Mouse (Mus musculus): ENCODE results near the gene Ppm1e. TPM values are rescaled to one million over a fixed set of nuclear protein-coding genes. Genes with fewer than 3 reads are reported as not detected.

The Ppm1e gene
- polyA plus RNA-seq, 1 experiment from 2014 or later, result 5.2 TPM

- Histone ChIP-seq H3K27me3 (ENCODE audit: poor library complexity, severe bottlenecking) (no peaks in the 10 kb centered on the region), H3K4me1 (peaks cover 6% of the 10 kb centered on the region), H3K36me3 (replicated peaks) (no peaks in the 10 kb centered on the region), H3K9me3 (no peaks in the 10 kb centered on the region), H3K27ac (no peak overlapping the region), H3K4me3 (no peak overlapping the region)
- WGBS, result 92% methylated on average over 2 of the region's 2 CpGs
- no peak for DNase-seq (ENCODE audit: extremely low spot score, low spot score)
Observed at GRCm38 (mm10) chr11:87295636-87296035, 63.2 kb downstream of the Ppm1e start.

GRCm38 (mm10) chr11:87289313-87289712, 69.5 kb downstream of the Ppm1e start:
- Histone ChIP-seq H3K36me3 (replicated peaks) (no peaks in the 10 kb centered on the region), H3K4me3 (no peak overlapping the region), H3K4me1 (no peaks in the 10 kb centered on the region), H3K27me3 (ENCODE audit: poor library complexity, severe bottlenecking) (no peaks in the 10 kb centered on the region), H3K27ac (no peak overlapping the region), H3K9me3 (no peaks in the 10 kb centered on the region)
- 90% methylated on average over 8 of the region's 8 CpGs for WGBS
- DNase-seq (ENCODE audit: extremely low spot score, low spot score), result no peak

- H3K27me3 ChIP-seq (ENCODE audit: poor library complexity, severe bottlenecking), result no peaks in the 10 kb centered on the region
- H3K27ac ChIP-seq, result no peak overlapping the region
- no peak for DNase-seq (ENCODE audit: extremely low spot score, low spot score)
- H3K4me1 ChIP-seq, result peaks cover 6% of the 10 kb centered on the region
- no peaks in the 10 kb centered on the region for H3K9me3 ChIP-seq
- 94% methylated on average over 2 of the region's 2 CpGs for WGBS
- no peak overlapping the region for H3K4me3 ChIP-seq
- H3K36me3 ChIP-seq (replicated peaks), result no peaks in the 10 kb centered on the region
Observed at GRCm38 (mm10) chr11:87286194-87286593, 72.6 kb downstream of the Ppm1e start.

DNA sequence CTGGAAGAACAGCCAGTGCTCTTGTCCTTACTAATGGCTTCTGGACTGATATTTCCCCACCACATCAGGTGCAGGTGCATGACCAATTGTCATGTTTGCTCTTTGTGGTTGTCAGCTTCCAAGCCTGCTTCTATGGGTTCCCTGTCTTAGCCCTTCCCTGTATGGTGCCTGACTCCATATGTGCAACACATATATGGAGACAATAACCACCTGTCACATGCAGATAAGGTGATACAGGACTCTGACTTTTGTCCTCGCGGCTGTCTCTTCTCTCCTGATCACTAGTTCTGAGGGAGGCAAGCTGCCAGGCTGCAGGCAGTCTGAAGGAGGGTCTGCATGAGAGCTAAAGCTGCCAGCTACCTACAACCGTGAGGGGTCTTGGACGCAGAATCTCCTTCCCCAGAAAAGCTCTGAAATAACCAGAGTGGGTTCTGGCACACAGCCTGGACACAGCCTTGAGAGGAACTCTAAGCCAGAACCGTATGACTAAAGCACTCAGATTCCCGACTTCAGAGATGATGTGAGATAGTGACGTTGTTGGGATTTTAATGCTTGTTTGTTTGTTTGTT, 76.8 kb downstream of the Ppm1e start:
- H3K4me3 ChIP-seq, result no peak overlapping the region
- 81% methylated on average over 7 of the region's 7 CpGs for WGBS
- H3K27me3 ChIP-seq (ENCODE audit: poor library complexity, severe bottlenecking), result no peaks in the 10 kb centered on the region
- no peak overlapping the region for H3K27ac ChIP-seq
- no peaks in the 10 kb centered on the region for H3K36me3 ChIP-seq (replicated peaks)
- peaks cover 20% of the 10 kb centered on the region for H3K4me1 ChIP-seq
- no peaks in the 10 kb centered on the region for H3K9me3 ChIP-seq
- DNase-seq (ENCODE audit: extremely low spot score, low spot score), result no peak

DNA sequence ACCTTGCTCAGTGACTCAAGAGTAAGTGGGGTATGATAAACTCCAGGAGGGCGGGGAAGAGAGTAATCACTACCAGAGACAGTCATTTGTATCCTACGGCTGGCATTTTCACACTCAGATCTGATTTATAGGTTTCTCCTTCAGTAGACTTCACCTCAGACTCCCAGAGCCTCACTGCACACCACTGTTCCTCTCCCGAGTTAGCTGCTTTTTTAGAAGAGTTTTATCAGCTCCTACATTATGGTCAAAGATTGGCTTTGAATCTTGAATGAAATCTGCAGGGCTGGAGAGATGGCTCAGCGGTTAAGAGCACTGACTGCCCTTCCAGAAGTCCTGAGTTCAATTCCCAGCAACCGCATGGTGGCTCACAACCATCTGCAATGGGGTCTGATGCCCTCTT, 79.4 kb downstream of the Ppm1e start:
- Histone ChIP-seq H3K9me3 (no peaks in the 10 kb centered on the region), H3K36me3 (replicated peaks) (peaks cover 2% of the 10 kb centered on the region; the same call in 1 of the 2 replicates), H3K4me1 (peaks cover 37% of the 10 kb centered on the region), H3K27me3 (ENCODE audit: poor library complexity, severe bottlenecking) (no peaks in the 10 kb centered on the region), H3K4me3 (no peak overlapping the region), H3K27ac (no peak overlapping the region)
- WGBS, result 85% methylated on average over 5 of the region's 5 CpGs
- DNase-seq (ENCODE audit: extremely low spot score, low spot score), result no peak

DNA sequence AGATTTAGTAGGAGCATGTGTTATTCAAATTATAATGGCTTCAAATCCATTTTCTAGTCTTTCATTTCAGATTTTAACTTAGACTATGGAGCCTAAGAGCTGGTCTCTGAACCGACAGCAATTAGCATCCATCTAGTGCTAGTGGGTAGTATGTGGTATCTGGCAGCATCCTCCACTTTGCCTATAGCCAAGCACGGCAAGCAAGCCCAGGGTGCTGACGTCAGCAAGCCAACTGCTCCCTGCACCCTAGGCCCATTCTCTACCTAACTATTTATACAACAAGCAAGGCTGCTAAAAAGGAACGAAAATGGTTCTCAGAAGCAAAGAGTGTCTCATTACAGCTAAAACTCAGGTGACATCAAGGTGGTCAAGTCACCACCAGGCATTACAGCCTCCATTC, 80.0 kb downstream of the Ppm1e start:
- Histone ChIP-seq H3K4me3 (no peak overlapping the region), H3K27ac (no peak overlapping the region), H3K4me1 (peaks cover 37% of the 10 kb centered on the region), H3K36me3 (replicated peaks) (peaks cover 2% of the 10 kb centered on the region; the same call in 1 of the 2 replicates), H3K9me3 (no peaks in the 10 kb centered on the region), H3K27me3 (ENCODE audit: poor library complexity, severe bottlenecking) (no peaks in the 10 kb centered on the region)
- WGBS, result 94% methylated on average over 4 of the region's 4 CpGs
- no peak for DNase-seq (ENCODE audit: extremely low spot score, low spot score)

GRCm38 (mm10) chr11:87276240-87276985, 82.4 kb downstream of the Ppm1e start:
- H3K36me3 ChIP-seq (replicated peaks), result peaks cover 2% of the 10 kb centered on the region; the same call in 1 of the 2 replicates
- no peaks in the 10 kb centered on the region for H3K27me3 ChIP-seq (ENCODE audit: poor library complexity, severe bottlenecking)
- peak overlapping the region; percentile 21; the same call in 1 of the 2 replicates for H3K27ac ChIP-seq
- WGBS, result 5% methylated on average over 5 of the region's 5 CpGs
- H3K4me3 ChIP-seq, result no peak overlapping the region
- H3K9me3 ChIP-seq, result no peaks in the 10 kb centered on the region
- DNase-seq (ENCODE audit: extremely low spot score, low spot score), result peak; percentile 27
- H3K4me1 ChIP-seq, result peaks cover 31% of the 10 kb centered on the region

GRCm38 (mm10) chr11:87275420-87276048, 83.3 kb downstream of the Ppm1e start:
- H3K4me3 ChIP-seq, result no peak overlapping the region
- peaks cover 40% of the 10 kb centered on the region for H3K4me1 ChIP-seq
- 76% methylated on average over 7 of the region's 7 CpGs for WGBS
- H3K27me3 ChIP-seq (ENCODE audit: poor library complexity, severe bottlenecking), result no peaks in the 10 kb centered on the region
- no peak for DNase-seq (ENCODE audit: extremely low spot score, low spot score)
- H3K27ac ChIP-seq, result no peak overlapping the region
- no peaks in the 10 kb centered on the region for H3K9me3 ChIP-seq
- peaks cover 2% of the 10 kb centered on the region; the same call in 1 of the 2 replicates for H3K36me3 ChIP-seq (replicated peaks)

DNA sequence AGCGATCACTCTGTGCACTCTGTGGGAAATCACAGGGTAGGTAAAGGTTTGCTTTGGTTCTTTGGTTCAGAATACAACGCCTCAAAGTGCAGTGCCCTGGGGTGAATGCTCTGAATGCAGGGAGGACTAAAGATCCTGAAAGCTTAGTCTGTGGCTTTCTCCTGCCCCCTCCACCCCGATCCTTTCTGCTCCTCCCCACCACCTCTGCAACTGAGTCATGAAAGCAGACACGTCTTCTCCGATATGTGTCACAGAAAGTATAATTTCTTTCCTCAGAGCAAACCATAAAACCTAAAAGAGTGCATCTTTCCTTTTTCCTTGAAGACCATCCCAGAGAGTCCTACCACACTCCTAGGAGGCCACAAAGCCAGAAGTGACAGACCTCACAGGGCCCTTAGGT, 86.1 kb downstream of the Ppm1e start:
- H3K27me3 ChIP-seq (ENCODE audit: poor library complexity, severe bottlenecking), result no peaks in the 10 kb centered on the region
- H3K36me3 ChIP-seq (replicated peaks), result peaks cover 2% of the 10 kb centered on the region; the same call in 1 of the 2 replicates
- peaks cover 38% of the 10 kb centered on the region for H3K4me1 ChIP-seq
- H3K27ac ChIP-seq, result no peak overlapping the region
- 86% methylated on average over 5 of the region's 5 CpGs for WGBS
- no peaks in the 10 kb centered on the region for H3K9me3 ChIP-seq
- DNase-seq (ENCODE audit: extremely low spot score, low spot score), result no peak
- H3K4me3 ChIP-seq, result no peak overlapping the region

DNA sequence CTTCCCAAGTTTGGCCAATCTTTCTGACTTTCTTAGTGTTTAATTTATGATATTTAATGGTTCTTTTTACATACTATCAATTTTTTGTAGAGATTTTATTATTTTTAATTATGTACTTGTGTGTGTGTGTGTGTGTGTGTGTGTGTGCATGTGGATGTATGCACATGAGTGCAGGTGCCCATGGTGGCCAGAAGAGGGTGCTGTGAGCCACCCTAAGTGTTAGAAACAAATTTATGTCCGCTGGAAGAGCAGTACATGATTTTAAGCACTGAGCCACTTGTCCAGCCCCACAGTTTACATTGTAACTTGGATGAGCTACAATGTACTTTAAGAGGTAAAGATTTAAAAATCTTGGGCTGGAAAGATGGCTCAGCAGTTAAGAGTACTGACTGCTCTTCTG, 87.3 kb downstream of the Ppm1e start:
- H3K4me3 ChIP-seq, result no peak overlapping the region
- H3K27ac ChIP-seq, result no peak overlapping the region
- H3K4me1 ChIP-seq, result peaks cover 26% of the 10 kb centered on the region
- no peak for DNase-seq (ENCODE audit: extremely low spot score, low spot score)
- H3K27me3 ChIP-seq (ENCODE audit: poor library complexity, severe bottlenecking), result no peaks in the 10 kb centered on the region
- no peaks in the 10 kb centered on the region for H3K9me3 ChIP-seq
- WGBS, result 90% methylated on average over 1 of the region's 1 CpGs
- peaks cover 2% of the 10 kb centered on the region; the same call in 1 of the 2 replicates for H3K36me3 ChIP-seq (replicated peaks)

DNA sequence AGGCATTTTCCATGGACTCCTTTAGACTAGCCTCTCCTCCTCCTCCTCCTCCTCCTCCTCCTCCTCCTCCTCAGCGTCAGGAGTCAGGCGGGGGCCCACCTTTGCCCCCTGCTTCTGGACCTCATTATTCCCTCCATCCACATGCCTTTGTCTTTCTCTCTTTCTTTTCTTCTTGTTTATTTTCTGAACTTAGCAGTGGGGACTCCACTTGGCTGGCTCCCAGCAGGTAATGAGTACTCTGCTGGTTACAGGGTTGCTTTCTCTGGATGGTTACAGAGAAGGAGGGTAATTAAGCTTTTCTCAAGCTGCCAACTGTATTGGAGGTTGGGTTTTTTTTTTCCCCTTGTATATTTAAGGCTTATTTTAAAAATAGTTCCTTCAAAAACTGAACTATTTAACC, 87.9 kb downstream of the Ppm1e start:
- H3K27ac ChIP-seq, result peak overlapping the region; percentile 58; the same call in 1 of the 2 replicates

DNA sequence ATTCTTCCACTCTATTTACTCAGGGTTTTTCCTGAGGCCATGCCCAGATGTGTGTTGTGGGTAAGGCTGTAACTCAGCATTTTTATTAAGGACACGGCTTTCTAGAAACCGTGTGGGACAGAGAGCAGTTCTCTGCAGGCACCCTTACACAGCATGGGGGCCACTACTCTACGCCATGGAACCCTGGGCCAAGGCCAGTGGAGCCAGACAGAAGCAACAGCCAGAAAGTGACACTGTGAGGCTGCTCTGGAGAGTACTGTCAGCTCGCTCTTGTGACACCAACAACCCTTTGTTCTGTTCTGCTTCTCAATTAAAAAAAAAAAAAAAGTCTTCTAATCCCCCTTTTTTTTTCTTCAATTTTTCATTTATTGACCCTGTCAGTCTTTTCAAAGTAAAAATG, 88.4 kb downstream of the Ppm1e start:
- Histone ChIP-seq H3K27ac (peak overlapping the region; percentile 58; the same call in 1 of the 2 replicates), H3K4me3 (no peak overlapping the region), H3K27me3 (ENCODE audit: poor library complexity, severe bottlenecking) (no peaks in the 10 kb centered on the region), H3K4me1 (peaks cover 16% of the 10 kb centered on the region), H3K36me3 (replicated peaks) (peaks cover 2% of the 10 kb centered on the region; the same call in 1 of the 2 replicates), H3K9me3 (no peaks in the 10 kb centered on the region)
- DNase-seq (ENCODE audit: extremely low spot score, low spot score), result no peak
- WGBS, result 38% methylated on average over 4 of the region's 4 CpGs

More for the DNA sequence above, 87.9 kb downstream of the Ppm1e start:
- WGBS, result 20% methylated on average over 2 of the region's 2 CpGs
- no peaks in the 10 kb centered on the region for H3K9me3 ChIP-seq
- DNase-seq (ENCODE audit: extremely low spot score, low spot score), result peak; percentile 33
- no peak overlapping the region for H3K4me3 ChIP-seq
- H3K27me3 ChIP-seq (ENCODE audit: poor library complexity, severe bottlenecking), result no peaks in the 10 kb centered on the region
- peaks cover 2% of the 10 kb centered on the region; the same call in 1 of the 2 replicates for H3K36me3 ChIP-seq (replicated peaks)
- peaks cover 21% of the 10 kb centered on the region for H3K4me1 ChIP-seq

GRCm38 (mm10) chr11:87268803-87269202, 90.0 kb downstream of the Ppm1e start:
- no peak for DNase-seq (ENCODE audit: extremely low spot score, low spot score)
- Histone ChIP-seq H3K9me3 (no peaks in the 10 kb centered on the region), H3K27ac (no peak overlapping the region), H3K27me3 (ENCODE audit: poor library complexity, severe bottlenecking) (no peaks in the 10 kb centered on the region), H3K4me1 (peaks cover 22% of the 10 kb centered on the region), H3K4me3 (no peak overlapping the region), H3K36me3 (replicated peaks) (no peaks in the 10 kb centered on the region)
- 87% methylated on average over 2 of the region's 2 CpGs for WGBS
